Mouse (Mus musculus) macrophage (primary cell): ENCODE data around the gene Isca1. TPM values are rescaled to one million over a fixed set of nuclear protein-coding genes. Genes with fewer than 3 reads are reported as not detected.

Experiments used
- H3K27ac ChIP-seq: fragments of 350-480 bp; formaldehyde crosslinking; 2 replicates; pipeline ENCODE4 v1.9.0; 2021
- H3K36me3 ChIP-seq: fragments of 350-480 bp; formaldehyde crosslinking; 2 replicates; pipeline ENCODE4 v1.9.0; 2021; ENCODE audit errors: inconsistent target
- H3K4me3 ChIP-seq: fragments of 350-480 bp; formaldehyde crosslinking; 2 replicates; pipeline ENCODE4 v1.9.0; 2021; ENCODE audit errors: inconsistent target
- H3K79me2 ChIP-seq: fragments of 350-480 bp; formaldehyde crosslinking; 2 replicates; pipeline ENCODE4 v1.9.0; 2021; ENCODE audit errors: inconsistent target
- WGBS: methylation state at CpG from one replicate; pipeline ENCODE4 v1.1.7; 2026; ENCODE audit warnings: inconsistent platforms; ENCODE audit not compliant: missing documents; 5-methylcytosine and 5-hydroxymethylcytosine counted together
- polyA plus RNA-seq: library from polyadenylated mRNA; stranded (reverse); fragments of 250-400 nt; gene quantifications from 3 replicates; pipeline ENCODE4 v1.2.4, GENCODE M21; 2018; ENCODE audit warnings: inconsistent platforms

The Isca1 gene
- polyA plus RNA-seq, 1 experiment from 2014 or later = 41.7 TPM

- 1% methylated on average over 7 of the region's 9 CpGs for WGBS
- peak overlapping the region; percentile 38; the same call in 1 of the 2 replicates for H3K4me3 ChIP-seq
- peaks cover 41% of the 10 kb centered on the region for H3K36me3 ChIP-seq
- H3K79me2 ChIP-seq = peaks cover 35% of the 10 kb centered on the region
- peak overlapping the region; percentile 84 for H3K27ac ChIP-seq
These were observed 1.6 kb upstream of the Isca1 start for GRCm38 (mm10) chr13:59771257-59771656.

DNA sequence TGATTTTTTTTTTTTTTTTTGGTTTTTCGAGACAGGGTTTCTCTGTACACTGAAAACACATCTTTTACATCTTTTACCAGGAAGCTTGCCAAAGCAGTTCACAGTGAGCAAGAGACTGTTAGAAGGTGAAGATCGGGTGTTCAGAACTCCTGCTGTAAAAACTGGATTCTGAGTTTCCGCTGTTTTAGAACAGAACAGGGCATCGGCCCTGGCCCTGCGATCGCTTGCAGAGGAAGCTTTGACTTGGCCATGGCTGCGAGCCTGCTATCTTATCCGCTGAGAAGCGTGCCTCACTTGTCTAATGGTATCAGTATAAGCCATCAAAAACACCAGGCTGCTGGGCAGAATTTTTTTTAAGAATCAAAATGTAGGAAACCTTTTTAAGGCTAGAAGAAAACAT lies 1.2 kb upstream of the Isca1 start:
- H3K36me3 ChIP-seq = peaks cover 37% of the 10 kb centered on the region
- H3K4me3 ChIP-seq = peak overlapping the region; percentile 38
- H3K27ac ChIP-seq = peak overlapping the region; percentile 84
- 19% methylated on average over 9 of the region's 9 CpGs for WGBS
- H3K79me2 ChIP-seq = peaks cover 39% of the 10 kb centered on the region

DNA sequence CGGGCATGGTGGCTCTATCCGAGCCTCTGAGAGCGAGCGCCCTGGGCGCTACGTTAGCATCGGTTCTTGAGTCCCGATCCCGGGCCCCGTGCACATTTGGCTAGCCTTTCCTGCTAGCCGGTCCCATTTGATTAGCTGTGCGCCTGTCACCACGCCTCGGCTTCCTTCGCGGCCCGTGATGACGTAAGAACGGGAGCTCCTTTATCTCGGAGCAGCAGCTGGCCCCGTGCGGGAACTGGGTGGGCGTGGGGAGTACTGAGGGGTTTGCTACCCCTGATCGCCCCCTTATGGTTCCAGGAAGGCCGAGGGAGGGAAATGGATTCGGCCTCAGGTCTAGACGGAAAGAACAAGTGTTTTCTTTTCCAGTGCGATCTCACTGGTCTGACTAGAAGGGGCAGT lies 553 bp upstream of the Isca1 start:
- Histone ChIP-seq H3K79me2 (peaks cover 45% of the 10 kb centered on the region), H3K36me3 (peaks cover 30% of the 10 kb centered on the region), H3K27ac (peak overlapping the region; percentile 84), H3K4me3 (peak overlapping the region; percentile 38)
- under 1% methylated on average over 28 of the region's 28 CpGs for WGBS

DNA sequence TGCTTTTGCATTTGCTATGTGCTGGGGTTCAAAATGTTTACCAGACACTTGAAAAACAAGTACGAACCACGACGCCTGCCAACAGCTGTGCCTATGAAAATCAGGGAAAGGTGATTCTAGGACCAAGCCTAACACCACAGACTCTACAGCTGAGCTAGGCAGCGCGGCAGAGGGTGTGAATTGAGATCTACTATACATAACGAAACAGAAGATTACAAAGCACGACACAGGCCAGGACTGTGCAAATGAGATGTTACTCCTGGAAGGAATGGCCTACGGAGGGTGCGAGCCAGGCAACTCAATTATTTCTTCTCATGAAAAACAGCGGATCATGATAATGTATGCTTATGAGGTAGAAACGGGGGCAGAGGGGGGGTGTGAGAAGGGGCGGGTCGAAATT lies 1.1 kb downstream of the Isca1 start:
- peaks cover 54% of the 10 kb centered on the region for H3K79me2 ChIP-seq
- 55% methylated on average over 11 of the region's 13 CpGs for WGBS
- peaks cover 14% of the 10 kb centered on the region for H3K36me3 ChIP-seq
- H3K4me3 ChIP-seq = peak overlapping the region; percentile 68
- H3K27ac ChIP-seq = no peak overlapping the region

GRCm38 (mm10) chr13:59766786-59767515 lies 2.7 kb downstream of the Isca1 start:
- whole genome bisulfite sequencing = 81% methylated on average over 11 of the region's 11 CpGs
- Histone ChIP-seq H3K79me2 (peaks cover 61% of the 10 kb centered on the region), H3K4me3 (no peak overlapping the region), H3K27ac (no peak overlapping the region), H3K36me3 (0 out of 2 replicates have a peak, but pooled peaks cover 10% of the 10 kb centered on the region)

DNA sequence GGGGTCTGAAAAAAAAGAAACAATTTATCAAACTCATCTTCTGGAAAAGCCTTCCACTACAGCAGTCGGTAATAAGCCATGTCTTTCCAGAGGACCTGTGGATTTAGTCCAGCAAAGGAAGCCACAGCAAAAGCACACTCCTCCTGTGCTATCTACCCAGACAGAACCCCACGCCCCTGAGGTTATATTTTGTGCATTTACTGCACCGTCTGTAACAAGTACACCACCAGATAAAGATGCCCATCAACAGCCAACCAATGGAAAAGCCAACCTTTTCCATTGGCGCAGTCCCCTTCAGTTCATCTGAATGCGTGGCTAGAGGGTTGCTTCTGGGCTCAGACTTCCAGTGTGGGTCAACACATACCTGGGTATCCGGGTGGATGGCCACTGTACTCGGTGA lies 6.8 kb downstream of the Isca1 start:
- Histone ChIP-seq H3K27ac (no peak overlapping the region), H3K79me2 (peaks cover 47% of the 10 kb centered on the region), H3K36me3 (peaks cover 18% of the 10 kb centered on the region; the same call in 1 of the 2 replicates), H3K4me3 (no peak overlapping the region)
- WGBS = 93% methylated on average over 7 of the region's 7 CpGs

DNA sequence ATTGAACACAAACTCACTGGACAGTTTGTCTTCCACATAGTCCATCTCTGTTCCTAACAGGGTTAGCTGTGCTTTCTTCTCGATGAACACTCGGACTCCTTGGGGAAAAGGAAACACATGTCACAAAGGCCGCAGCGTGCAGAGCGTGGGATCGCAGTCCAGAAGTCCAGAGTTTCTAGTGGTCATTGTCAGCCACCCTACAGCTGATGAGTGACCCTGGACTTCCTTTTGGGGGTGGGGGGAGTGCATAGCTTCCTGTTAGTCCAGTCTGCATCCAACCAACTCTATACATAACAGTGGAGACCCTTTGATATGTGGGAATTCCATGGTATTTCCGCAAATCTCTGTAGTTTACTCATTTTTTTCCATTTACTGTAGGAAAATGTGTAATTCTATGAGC lies 12.7 kb downstream of the Isca1 start:
- H3K36me3 ChIP-seq = peaks cover 24% of the 10 kb centered on the region; the same call in 1 of the 2 replicates
- no peaks in the 10 kb centered on the region for H3K79me2 ChIP-seq
- WGBS = 91% methylated on average over 7 of the region's 7 CpGs
- no peak overlapping the region for H3K27ac ChIP-seq
- no peak overlapping the region for H3K4me3 ChIP-seq

GRCm38 (mm10) chr13:59750310-59750709 lies 19.3 kb downstream of the Isca1 start:
- Histone ChIP-seq H3K4me3 (no peak overlapping the region), H3K27ac (no peak overlapping the region), H3K79me2 (no peaks in the 10 kb centered on the region), H3K36me3 (peaks cover 6% of the 10 kb centered on the region; the same call in 1 of the 2 replicates)
- 76% methylated on average over 12 of the region's 12 CpGs for WGBS

DNA sequence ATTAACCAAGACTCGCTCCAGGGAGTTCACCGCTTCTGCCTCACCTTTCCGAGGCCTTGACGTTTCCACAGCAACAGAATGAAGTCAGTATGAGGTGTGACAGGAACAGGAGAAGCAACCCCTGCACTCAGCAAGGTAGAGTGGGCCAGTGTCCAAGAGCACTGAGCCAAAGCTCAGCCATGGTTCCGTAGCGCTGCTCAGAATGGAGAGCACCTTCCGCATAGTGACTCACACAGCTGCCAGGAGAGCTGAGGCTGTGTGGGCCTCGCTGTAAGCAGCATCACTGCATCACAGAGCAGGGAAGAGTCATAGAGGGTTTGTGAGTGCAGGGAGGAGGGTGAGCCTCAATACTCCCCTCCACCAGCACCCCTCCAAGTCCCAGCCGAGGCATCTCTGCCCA lies 22.9 kb downstream of the Isca1 start, which contains the start of gene 1700014D04Rik:
TSS of gene 1700014D04Rik (minus strand) at position 42 of the 400 bp plus-strand sequence.
- 91% methylated on average over 9 of the region's 9 CpGs for WGBS
- Histone ChIP-seq H3K27ac (no peak within 1 kb of the TSS), H3K36me3 (no peaks in the 10 kb centered on the region), H3K4me3 (no peak within 1 kb of the TSS), H3K79me2 (no peaks in the 10 kb centered on the region)

GRCm38 (mm10) chr13:59746164-59746563 lies 23.4 kb downstream of the Isca1 start:
- Histone ChIP-seq H3K27ac (no peak overlapping the region), H3K4me3 (no peak overlapping the region), H3K79me2 (no peaks in the 10 kb centered on the region), H3K36me3 (no peaks in the 10 kb centered on the region)
- 96% methylated on average over 6 of the region's 6 CpGs for WGBS

GRCm38 (mm10) chr13:59745462-59745861 lies 24.1 kb downstream of the Isca1 start:
- Histone ChIP-seq H3K36me3 (no peaks in the 10 kb centered on the region), H3K27ac (no peak overlapping the region), H3K79me2 (no peaks in the 10 kb centered on the region), H3K4me3 (no peak overlapping the region)
- 55% methylated on average over 5 of the region's 6 CpGs for WGBS

GRCm38 (mm10) chr13:59741697-59742096 lies 27.9 kb downstream of the Isca1 start:
- Histone ChIP-seq H3K4me3 (no peak overlapping the region), H3K79me2 (no peaks in the 10 kb centered on the region), H3K27ac (no peak overlapping the region), H3K36me3 (no peaks in the 10 kb centered on the region)
- 36% methylated on average over 10 of the region's 10 CpGs for WGBS

DNA sequence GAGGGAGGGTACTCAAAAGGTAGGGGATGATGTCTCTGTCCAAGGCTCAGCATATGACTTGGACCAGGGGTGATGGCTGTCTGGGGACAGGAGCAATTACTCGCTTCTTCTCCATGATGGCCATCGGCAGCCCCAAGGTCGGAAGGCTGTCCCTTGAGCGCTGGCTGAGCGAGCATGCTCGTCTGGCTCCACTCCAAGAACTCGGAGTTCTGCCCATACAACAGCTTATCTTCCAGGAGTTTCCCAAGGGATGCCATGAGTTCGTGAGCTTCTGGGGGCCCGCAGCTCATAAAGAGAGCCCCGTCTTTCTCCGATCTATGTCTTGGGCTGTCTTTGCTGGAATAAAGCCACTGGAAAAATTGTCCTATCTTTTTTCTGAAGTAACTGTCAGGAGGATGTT lies 28.5 kb downstream of the Isca1 start:
- WGBS = 94% methylated on average over 11 of the region's 11 CpGs
- Histone ChIP-seq H3K36me3 (no peaks in the 10 kb centered on the region), H3K4me3 (no peak overlapping the region), H3K79me2 (no peaks in the 10 kb centered on the region), H3K27ac (no peak overlapping the region)

DNA sequence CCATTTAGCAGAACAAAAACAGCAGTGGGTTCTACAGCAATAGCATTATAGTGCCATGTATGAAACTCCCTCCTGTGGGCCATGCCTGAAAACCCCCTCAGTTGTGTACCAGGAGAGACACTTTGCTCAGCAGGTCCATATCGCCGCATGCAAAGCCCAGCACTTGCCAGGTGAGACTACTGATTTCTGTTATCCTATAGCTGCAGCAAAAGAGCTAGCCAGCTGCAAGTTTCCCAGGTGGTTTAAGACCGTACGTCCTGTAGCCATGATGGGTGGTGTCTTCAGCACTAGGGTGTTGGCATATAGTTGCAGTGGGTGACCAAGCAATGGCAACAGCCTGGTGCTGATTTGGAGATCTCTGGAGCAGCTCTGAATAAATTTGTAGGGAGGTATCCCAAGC lies 30.2 kb downstream of the Isca1 start:
- Histone ChIP-seq H3K4me3 (no peak overlapping the region), H3K27ac (no peak overlapping the region), H3K79me2 (no peaks in the 10 kb centered on the region), H3K36me3 (no peaks in the 10 kb centered on the region)
- 94% methylated on average over 4 of the region's 4 CpGs for WGBS

- H3K27ac ChIP-seq = no peak overlapping the region
- H3K36me3 ChIP-seq = no peaks in the 10 kb centered on the region
- WGBS = 88% methylated on average over 2 of the region's 2 CpGs
- no peak overlapping the region for H3K4me3 ChIP-seq
- H3K79me2 ChIP-seq = no peaks in the 10 kb centered on the region
These were observed 31.2 kb downstream of the Isca1 start for GRCm38 (mm10) chr13:59738455-59738854.
